Mouse (Mus musculus): ENCODE data around the gene Sytl4. TPM values are rescaled to one million over a fixed set of nuclear protein-coding genes. Genes with fewer than 3 reads are reported as not detected.

Gene Sytl4
- total RNA-seq, 2 experiments from 2014 or later: 1.1 to 1.6 TPM

DNA sequence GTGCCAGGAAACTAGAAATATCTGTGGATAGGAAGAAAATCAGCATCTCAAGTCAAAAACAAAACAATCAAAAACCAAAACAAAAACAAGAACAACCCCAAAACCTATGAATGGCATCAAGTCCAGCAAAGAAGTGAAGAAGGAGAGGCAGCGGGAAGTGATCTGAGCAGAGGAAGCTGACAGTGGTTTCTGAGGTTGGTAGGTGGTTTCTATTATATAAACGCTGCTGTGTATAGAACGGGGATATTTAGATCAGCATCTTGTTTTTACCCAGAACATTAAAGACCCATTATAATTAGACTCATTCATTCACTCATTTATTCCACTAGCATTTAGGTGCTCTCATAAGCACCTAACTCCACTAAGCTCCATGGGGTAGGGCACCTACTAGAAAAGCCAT lies 94.3 kb downstream of the Sytl4 start:
- intact Hi-C loops (cut with DNase I): no loop called here
- no peak for DNase-seq (ENCODE audit: low spot score)

Other genes with a start within 250 kb of the Sytl4 start
- gene Tnmd, start 130.8 kb downstream of the Sytl4 start, total RNA-seq (2021): under 1 TPM in 1 of 2 experiments, not detected in 1; 0.25 TPM
- gene Tspan6, start 83.4 kb downstream of the Sytl4 start, total RNA-seq (2021): 10 to 100 TPM in 1 of 2 experiments, 1 to 10 TPM in 1; 9.7 to 11.9 TPM
- gene Srpx2, start 73.4 kb downstream of the Sytl4 start, total RNA-seq (2021): 1 to 10 TPM; 4.3 to 4.7 TPM
- 10 to 100 TPM; 10.2 to 13.4 TPM for gene Cstf2, start 77.4 kb upstream of the Sytl4 start, total RNA-seq (2021)
- gene Xkrx, start 180.3 kb upstream of the Sytl4 start, total RNA-seq (2021): 1 to 10 TPM in 1 of 2 experiments, under 1 TPM in 1; 0.61 to 1.5 TPM
- not detected for gene Arl13a, start 205.7 kb upstream of the Sytl4 start, total RNA-seq (2021)
- under 1 TPM in 1 of 2 experiments, not detected in 1; 0.39 TPM for gene Nox1, start 240.1 kb upstream of the Sytl4 start, total RNA-seq (2021)

Data from heart, postnatal 25 days (tissue).